Mouse (Mus musculus) lung, postnatal 0 days (tissue): Measurements from ENCODE around the gene Rufy3. TPM values are rescaled to one million over a fixed set of nuclear protein-coding genes. Genes with fewer than 3 reads are reported as not detected.

Experiments used
- ATAC-seq: fragments of 200-750 bp; cut with Nextera tagmentation; 2 replicates; pipeline ENCODE4 v1.8.0; 2017; ENCODE audit warnings: moderate library complexity
- DNase-seq: peaks from one replicate; pipeline ENCODE4 v3.0.0-alpha.2; 2016; ENCODE audit warnings: low spot score
- H3K27ac ChIP-seq: fragments of 300-500 bp; sonication (generic); 2 replicates; pipeline ENCODE4 v1.5.1; 2014; ENCODE audit warnings: antibody characterized with exemption, mild to moderate bottlenecking, low read length, mixed read lengths
- H3K27me3 ChIP-seq: fragments of 300-500 bp; sonication (generic); replicated peaks from 2 replicates; pipeline ENCODE4 v1.6.1; 2014; ENCODE audit warnings: low read length, mixed read lengths; ENCODE audit not compliant: insufficient read depth
- H3K36me3 ChIP-seq: fragments of 300-500 bp; sonication (generic); 2 replicates; pipeline ENCODE4 v1.6.1; 2014; ENCODE audit warnings: low read length, mixed read lengths; ENCODE audit not compliant: insufficient read depth
- H3K4me1 ChIP-seq: fragments of 300-500 bp; sonication (generic); 2 replicates; pipeline ENCODE4 v1.6.1; 2014; ENCODE audit warnings: antibody characterized with exemption, low read depth, low read length, mixed read lengths; ENCODE audit not compliant: insufficient read depth
- H3K4me2 ChIP-seq: fragments of 300-500 bp; sonication (generic); replicated peaks from 2 replicates; pipeline ENCODE4 v1.6.1; 2014; ENCODE audit warnings: low read depth, mild to moderate bottlenecking, low read length, moderate library complexity, mixed read lengths
- H3K4me3 ChIP-seq: fragments of 300-500 bp; sonication (generic); 2 replicates; pipeline ENCODE4 v1.5.1; 2014; ENCODE audit warnings: low read depth, low read length
- H3K9ac ChIP-seq: fragments of 300-500 bp; sonication (generic); replicated peaks from 2 replicates; pipeline ENCODE4 v1.6.1; 2014; ENCODE audit warnings: low read depth, mild to moderate bottlenecking
- H3K9me3 ChIP-seq: fragments of 300-500 bp; sonication (generic); 2 replicates; pipeline ENCODE4 v1.6.1; 2016; ENCODE audit warnings: low read length, mixed read lengths
- CTCF ChIP-seq: IDR thresholded peaks from 2 replicates; pipeline ENCODE4 v1.5.1; 2016; ENCODE audit warnings: antibody characterized with exemption, mild to moderate bottlenecking
- EP300 ChIP-seq: IDR thresholded peaks from 2 replicates; pipeline ENCODE4 v1.6.1; 2016; ENCODE audit warnings: antibody characterized with exemption, mild to moderate bottlenecking, control low read depth
- WGBS: fragments of 180-500 bp; shearing (Covaris S2); extraction: QIAGEN DNeasy Blood & Tissue Kit; methylation state at CpG from one replicate; pipeline ENCODE4 v1.1.7; 2014; 5-methylcytosine and 5-hydroxymethylcytosine counted together
- polyA plus RNA-seq: library from polyadenylated mRNA; unstranded; fragments of >200 nt; fragmentation: Nextera tagmentation; extraction: Ambion mirVana; gene quantifications from 2 replicates; pipeline ENCODE4 v1.2.1, GENCODE M21; 2015

Gene Rufy3
- polyA plus RNA-seq, 1 experiment from 2014 or later, result 7.5 TPM

DNA sequence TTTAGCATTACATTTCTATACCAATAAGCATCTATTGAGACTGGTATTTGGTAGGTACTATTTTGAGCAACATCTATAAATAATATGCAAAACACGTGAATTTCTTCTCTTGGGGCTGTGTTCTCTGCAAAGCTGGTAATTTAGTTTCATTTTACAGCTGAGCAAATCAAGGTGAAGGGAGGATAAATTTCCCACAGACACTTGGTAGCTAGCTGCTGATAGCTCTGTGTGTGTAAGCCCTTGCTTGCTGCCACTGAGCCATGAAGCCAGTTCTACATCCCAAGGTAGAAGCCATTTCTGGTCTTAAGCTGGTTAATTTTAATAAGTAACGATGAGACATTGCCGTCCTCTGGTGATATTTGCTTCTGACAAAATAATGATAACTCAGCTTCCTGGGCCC, 10.0 kb downstream of the Rufy3 start:
- no peak for ATAC-seq
- TF ChIP-seq CTCF (no peak), EP300 (no peak)
- WGBS, result 88% methylated on average over 3 of the region's 3 CpGs

DNA sequence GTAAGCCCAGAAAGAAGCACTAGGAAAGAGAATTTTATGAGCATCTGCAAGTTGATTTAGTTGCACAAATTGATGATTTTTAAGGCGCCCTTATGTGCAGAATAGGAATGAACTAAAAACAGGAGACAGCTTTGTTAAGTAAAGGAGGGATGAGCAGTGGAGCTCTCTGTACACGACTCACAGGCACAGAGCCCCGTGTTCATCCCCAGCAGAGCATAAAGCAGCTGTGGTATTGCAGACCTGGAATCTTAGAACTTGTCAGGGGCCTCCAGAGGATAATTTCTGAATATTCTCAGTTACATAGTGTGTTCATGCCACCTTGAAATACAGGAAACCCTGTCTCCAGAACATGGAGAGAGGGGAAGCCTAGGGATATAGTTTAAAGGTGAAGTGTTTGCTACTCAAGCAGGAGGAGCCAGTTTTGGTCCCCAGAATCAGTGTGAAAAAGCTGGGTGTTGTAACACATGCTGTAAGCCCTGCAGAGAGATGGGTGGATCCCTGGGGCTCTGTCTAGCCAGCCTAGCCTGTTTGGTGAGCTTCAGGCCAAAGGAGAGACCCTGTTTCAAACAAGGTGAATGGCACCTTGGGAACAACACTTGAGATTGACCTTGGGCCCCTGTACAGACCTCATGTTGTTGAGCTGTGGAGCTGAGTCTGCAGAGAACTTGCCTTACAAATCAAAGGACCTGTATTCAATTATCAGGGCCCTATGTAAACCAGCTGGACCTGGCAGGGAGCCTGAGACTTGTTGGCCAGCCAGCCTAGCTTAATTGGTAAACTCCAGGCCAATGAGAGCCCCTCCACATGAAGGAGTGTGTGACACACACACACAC, 10.9 kb downstream of the Rufy3 start:
- Histone ChIP-seq H3K9ac (no peak overlapping the region), H3K27ac (no peak overlapping the region), H3K4me2 (no peak overlapping the region), H3K36me3 (no peaks in the 10 kb centered on the region), H3K4me3 (no peak overlapping the region), H3K9me3 (no peaks in the 10 kb centered on the region), H3K4me1 (peaks cover 5% of the 10 kb centered on the region; the same call in 1 of the 2 replicates), H3K27me3 (no peaks in the 10 kb centered on the region)
- ATAC-seq (peak; percentile 82), DNase-seq (peak; percentile 24)
- WGBS, result 49% methylated on average over 3 of the region's 3 CpGs
- TF ChIP-seq CTCF (no peak), EP300 (no peak)

More for the DNA sequence above, 10.0 kb downstream of the Rufy3 start:
- H3K9me3 ChIP-seq, result no peaks in the 10 kb centered on the region
- no peaks in the 10 kb centered on the region for H3K27me3 ChIP-seq
- no peak overlapping the region for H3K4me2 ChIP-seq
- peaks cover 4% of the 10 kb centered on the region; the same call in 1 of the 2 replicates for H3K36me3 ChIP-seq
- H3K9ac ChIP-seq, result no peak overlapping the region
- H3K4me1 ChIP-seq, result peaks cover 5% of the 10 kb centered on the region; the same call in 1 of the 2 replicates
- H3K4me3 ChIP-seq, result no peak overlapping the region
- H3K27ac ChIP-seq, result no peak overlapping the region
- DNase-seq, result no peak

DNA sequence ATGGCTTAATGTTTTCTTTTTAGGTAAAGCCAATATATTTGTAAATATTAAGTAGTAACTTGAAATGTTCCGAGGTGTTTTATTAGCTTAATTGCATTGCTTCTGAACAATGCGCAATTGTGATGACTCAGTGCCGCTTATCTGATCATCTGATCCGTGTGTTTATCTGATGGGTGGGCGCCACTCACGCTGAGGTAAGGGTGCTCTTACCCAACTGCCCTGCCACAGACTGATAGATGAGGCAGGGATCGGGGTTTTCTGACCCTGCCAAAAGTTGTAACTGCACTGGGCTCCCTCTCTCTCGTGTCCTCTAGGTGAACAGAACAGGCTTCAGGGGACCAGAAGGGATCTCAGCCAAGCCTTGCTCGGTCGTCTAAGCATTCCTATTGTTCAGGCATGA, 15.8 kb downstream of the Rufy3 start:
- H3K4me3 ChIP-seq, result no peak overlapping the region
- H3K9ac ChIP-seq, result no peak overlapping the region
- no peaks in the 10 kb centered on the region for H3K9me3 ChIP-seq
- WGBS, result 48% methylated on average over 10 of the region's 10 CpGs
- no peak for ATAC-seq
- H3K36me3 ChIP-seq, result no peaks in the 10 kb centered on the region
- no peak overlapping the region for H3K4me2 ChIP-seq
- no peaks in the 10 kb centered on the region for H3K27me3 ChIP-seq
- H3K4me1 ChIP-seq, result peaks cover 2% of the 10 kb centered on the region
- no peak overlapping the region for H3K27ac ChIP-seq
- no peak for DNase-seq
- TF ChIP-seq CTCF (no peak), EP300 (no peak)

DNA sequence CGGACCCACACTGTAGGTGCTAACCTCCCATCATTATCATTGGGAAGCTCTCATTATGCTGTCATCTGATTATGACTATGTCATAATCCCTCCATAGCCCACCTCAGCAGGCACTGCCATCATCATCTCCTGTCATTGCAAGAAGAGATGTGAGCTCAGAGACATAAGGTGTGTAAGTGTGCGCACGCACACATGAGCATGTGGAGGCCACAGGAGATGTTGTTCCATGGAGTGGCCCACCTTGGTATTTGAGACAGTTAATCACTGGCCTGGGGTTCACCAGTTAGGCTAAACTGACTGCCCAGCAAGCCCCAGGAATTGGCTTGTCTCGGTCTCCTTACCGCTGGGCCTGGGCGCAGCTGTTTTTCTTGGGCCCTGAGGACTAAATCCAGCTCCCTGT, 16.5 kb downstream of the Rufy3 start:
- DNase-seq, result no peak
- TF ChIP-seq CTCF (no peak), EP300 (no peak)
- no peak overlapping the region for H3K27ac ChIP-seq
- H3K4me3 ChIP-seq, result no peak overlapping the region
- no peaks in the 10 kb centered on the region for H3K36me3 ChIP-seq
- H3K9ac ChIP-seq, result no peak overlapping the region
- no peaks in the 10 kb centered on the region for H3K27me3 ChIP-seq
- H3K4me2 ChIP-seq, result no peak overlapping the region
- no peak for ATAC-seq
- H3K4me1 ChIP-seq, result no peaks in the 10 kb centered on the region; the same call in 1 of the 2 replicates
- H3K9me3 ChIP-seq, result no peaks in the 10 kb centered on the region
- 96% methylated on average over 6 of the region's 6 CpGs for WGBS

DNA sequence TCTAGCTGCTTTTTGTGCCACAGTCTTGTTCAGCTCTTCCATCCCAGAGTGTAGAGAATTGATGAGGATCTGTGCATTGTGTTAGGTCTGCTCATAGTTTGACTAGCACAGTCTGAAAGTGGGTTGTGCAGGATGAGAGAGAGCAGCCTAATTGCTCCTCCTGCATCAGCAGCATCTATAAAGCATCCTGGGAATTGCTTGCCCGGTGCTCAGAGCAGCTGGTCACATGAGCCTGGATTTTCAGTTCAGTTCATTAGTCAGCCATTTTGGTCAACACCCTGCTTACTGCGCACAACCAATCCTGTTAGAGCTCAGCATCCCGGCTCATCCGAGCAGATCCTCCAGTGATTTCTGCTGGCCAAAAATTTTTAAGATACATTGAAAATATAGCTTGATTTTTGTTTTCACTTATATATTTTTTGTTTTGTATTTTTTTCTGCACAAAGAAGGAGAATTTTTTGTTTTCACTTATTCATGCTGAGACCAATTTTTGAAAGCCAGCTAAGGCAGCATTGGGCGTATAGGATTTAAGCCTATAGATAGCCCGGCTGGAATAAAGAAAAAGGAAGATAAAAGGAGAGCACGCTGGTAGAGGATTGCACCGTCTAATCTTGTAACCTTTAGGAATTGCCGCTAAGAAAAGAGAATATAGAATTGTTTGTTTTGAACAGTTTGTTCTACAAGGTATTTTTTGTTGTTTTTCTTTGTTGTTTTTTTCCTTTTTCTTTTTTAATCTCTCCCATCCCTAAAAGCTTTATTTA, 18.6 kb downstream of the Rufy3 start:
- ATAC-seq, result no peak

DNA sequence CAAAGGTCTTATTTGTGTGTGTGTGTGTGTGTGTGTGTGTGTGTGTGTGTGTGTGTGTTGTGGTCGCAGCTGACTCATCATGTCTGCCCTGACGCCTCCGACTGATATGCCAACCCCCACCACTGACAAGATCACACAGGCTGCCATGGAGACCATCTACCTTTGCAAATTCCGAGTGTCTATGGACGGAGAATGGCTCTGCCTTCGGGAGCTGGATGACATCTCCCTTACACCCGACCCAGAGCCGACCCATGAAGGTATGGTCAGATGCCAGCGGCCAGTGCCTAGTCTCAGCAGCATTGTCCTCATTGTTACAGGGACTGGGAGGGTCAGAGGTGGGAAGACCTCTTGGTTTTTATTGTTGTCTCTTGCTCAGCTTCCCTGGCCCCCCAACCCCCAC, 19.2 kb downstream of the Rufy3 start:
- no peaks in the 10 kb centered on the region for H3K9me3 ChIP-seq
- no peak overlapping the region for H3K4me3 ChIP-seq
- DNase-seq (no peak), ATAC-seq (no peak)
- no peak overlapping the region for H3K4me2 ChIP-seq
- TF ChIP-seq CTCF (no peak), EP300 (no peak)
- H3K4me1 ChIP-seq, result peaks cover 9% of the 10 kb centered on the region
- WGBS, result 52% methylated on average over 9 of the region's 9 CpGs
- H3K9ac ChIP-seq, result no peak overlapping the region
- no peaks in the 10 kb centered on the region for H3K36me3 ChIP-seq
- H3K27me3 ChIP-seq, result no peaks in the 10 kb centered on the region
- H3K27ac ChIP-seq, result no peak overlapping the region

More for the DNA sequence above, 18.6 kb downstream of the Rufy3 start:
- DNase-seq, result no peak
- H3K4me1 ChIP-seq, result peaks cover 9% of the 10 kb centered on the region
- H3K36me3 ChIP-seq, result no peaks in the 10 kb centered on the region
- H3K4me2 ChIP-seq, result no peak overlapping the region
- no peaks in the 10 kb centered on the region for H3K27me3 ChIP-seq
- H3K4me3 ChIP-seq, result no peak overlapping the region
- TF ChIP-seq EP300 (no peak), CTCF (no peak)
- no peak overlapping the region for H3K27ac ChIP-seq
- no peaks in the 10 kb centered on the region for H3K9me3 ChIP-seq
- H3K9ac ChIP-seq, result no peak overlapping the region
- WGBS, result 76% methylated on average over 9 of the region's 9 CpGs
